Mouse (Mus musculus) frontal cortex, adult 2 months (tissue): Measurements from ENCODE around the gene Dpep3. TPM values are rescaled to one million over a fixed set of nuclear protein-coding genes. Genes with fewer than 3 reads are reported as not detected.
"Not testable (repeated sequence)": the region's sequence is repeated elsewhere in the genome, so short reads cannot be mapped to it uniquely, and the experiment has no call there.

Experiments
- DNase-seq, 2 experiments: peaks; one replicate each; pipeline ENCODE4 v3.0.0; 2022; ENCODE audit warnings: low spot score in 1 of 2; ENCODE audit errors: extremely low spot score in 1 of 2
- polyA plus RNA-seq: library from polyadenylated mRNA; depleted of rRNA; stranded (reverse); fragments of >200 nt; gene quantifications from 2 replicates; pipeline ENCODE4 v1.2.3, GENCODE M21; 2012; rRNA removed

Dpep3 gene
- polyA plus RNA-seq = not detected in 2 replicates

DNA sequence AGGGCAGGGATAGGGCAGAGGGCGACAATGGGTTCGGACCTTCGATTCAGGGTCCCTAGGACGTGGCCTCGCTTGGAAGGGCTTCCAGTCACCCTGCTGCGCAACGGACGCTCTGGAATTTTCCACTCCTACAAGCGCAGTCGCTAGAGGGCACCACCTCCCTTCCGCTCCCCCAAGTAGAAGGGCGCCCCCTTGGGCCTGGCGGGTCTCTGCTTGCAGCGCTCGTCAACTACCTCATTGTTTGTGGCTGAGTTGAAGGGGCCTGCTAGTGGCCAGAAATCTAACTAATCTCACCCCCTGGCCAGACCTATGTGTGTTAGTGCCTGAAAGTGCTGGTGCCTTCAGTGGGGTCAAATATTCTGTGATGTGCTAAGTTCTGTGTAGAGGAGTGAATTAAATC lies at the start of gene Dpep3:
TSS of gene Dpep3 (minus strand) at position 105 of the 400 bp plus-strand sequence.
- no peak for DNase-seq

DNA sequence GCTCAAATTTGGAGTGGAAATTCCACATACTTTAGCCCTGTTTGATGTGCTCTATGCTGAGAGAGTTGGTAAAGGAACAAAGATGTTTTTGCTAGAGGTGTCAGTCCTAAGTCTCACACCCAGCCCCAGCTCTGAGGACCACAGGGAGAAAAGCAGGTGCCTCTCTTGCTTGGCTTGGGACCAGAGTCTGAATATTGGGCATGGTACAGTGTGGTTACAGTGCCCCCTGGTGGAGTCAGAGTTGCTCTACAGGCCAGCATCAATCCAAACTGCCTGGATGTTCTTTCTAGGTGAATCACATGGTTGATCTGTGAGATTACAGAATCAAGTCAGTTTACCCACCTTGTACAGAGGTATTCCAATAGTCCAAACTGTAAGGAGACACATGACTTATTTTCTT lies 43.3 kb upstream of the Dpep3 start:
- DNase-seq = peak; percentile 23 to 93

DNA sequence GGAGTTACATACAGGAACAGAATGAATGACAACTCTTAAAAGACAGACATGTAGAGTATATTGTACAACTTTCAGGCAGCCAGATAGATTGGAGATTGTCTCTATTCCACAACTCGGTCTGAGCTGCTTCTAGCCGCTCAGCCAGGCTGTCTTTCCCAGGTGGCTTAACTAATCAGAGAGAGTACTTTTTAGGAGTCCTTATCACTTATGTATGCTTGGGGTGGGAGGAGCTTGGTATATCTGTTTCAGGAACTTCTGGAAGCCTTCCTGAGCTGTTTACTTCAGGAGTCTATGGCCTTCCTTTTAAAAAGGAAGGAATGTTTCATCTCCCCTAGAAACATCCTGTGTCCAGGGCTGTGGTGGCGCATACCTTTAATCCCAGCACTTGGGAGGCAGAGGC lies 38.8 kb upstream of the Dpep3 start:
- DNase-seq = no peak

DNA sequence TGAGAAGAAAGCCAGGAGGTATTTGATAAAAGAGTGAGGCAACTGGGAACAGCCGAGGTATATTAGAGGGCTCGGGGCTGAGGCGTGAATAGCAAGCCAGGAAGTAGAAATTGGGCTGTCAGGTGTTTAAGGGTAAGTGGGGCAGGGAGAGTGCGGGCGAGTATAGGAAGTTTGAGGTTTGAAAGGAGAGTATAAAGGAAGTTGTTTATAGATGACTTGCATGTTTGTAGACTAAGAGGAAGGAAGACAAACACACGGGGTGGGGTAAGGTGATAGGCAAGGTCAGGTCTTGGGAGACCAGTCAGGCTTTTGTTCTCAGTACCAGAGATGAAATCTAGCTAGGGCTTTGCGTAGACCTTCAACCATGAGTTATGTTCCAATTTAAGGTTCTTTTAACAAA lies 37.9 kb upstream of the Dpep3 start:
- DNase-seq = no peak

DNA sequence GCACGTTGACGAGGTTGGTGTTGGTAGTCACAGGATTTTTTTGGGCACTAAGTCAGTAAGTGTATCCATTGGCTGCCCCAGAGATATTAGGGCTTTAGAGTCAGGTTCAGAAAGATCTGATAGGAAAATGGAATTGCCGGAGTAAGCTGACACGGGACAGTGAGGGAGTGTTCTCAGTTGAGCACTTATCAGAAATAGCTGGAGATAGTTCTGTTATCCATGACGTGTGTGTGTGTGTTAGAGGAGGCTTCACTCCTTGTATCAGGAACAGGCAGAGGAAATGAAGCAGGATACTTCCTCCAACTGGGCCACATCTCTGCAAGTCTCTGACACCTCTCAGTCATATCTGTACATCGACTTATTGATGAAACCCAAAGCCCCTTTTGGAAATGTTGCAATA lies 37.1 kb upstream of the Dpep3 start:
- DNase-seq = no peak

DNA sequence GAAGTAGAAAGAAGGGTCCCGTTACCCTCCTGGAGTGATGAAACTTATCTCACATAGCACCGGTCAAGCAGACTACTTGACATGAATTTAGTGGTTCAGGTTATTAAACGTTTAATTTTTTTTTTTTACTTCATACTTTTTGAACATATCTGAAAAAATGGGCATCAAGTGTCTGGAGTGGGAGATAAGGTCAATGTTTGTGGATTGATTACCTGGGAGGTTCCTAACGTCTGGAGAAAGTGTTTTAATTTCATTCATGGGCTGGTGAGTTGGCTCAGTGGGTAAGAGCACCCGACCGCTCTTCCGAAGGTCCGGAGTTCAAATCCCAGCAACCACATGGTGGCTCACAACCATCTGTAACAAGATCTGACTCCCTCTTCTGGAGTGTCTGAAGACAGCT lies 33.0 kb upstream of the Dpep3 start:
- not testable (repeated sequence) for DNase-seq

DNA sequence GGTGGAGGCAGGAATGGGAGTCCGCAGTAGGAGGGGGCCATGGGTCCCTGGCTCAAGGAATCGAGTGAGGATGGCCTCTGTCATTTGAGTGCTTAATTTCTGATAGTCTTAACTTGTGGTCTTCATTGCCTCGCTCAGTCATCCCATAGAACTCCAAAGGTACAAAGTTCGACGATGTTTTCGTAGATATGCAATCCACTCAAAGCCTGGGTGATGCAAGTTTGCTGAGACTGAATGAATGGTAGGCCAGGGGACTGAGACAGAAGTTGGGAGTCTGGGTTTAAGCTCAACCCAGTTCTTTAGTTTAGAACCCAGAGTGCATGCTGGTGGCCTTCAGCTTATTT lies 32.4 kb upstream of the Dpep3 start, which contains the start of gene Ddx28:
TSS of gene Ddx28 (minus strand) at position 240 of the 344 bp plus-strand sequence.
- no peak for DNase-seq

DNA sequence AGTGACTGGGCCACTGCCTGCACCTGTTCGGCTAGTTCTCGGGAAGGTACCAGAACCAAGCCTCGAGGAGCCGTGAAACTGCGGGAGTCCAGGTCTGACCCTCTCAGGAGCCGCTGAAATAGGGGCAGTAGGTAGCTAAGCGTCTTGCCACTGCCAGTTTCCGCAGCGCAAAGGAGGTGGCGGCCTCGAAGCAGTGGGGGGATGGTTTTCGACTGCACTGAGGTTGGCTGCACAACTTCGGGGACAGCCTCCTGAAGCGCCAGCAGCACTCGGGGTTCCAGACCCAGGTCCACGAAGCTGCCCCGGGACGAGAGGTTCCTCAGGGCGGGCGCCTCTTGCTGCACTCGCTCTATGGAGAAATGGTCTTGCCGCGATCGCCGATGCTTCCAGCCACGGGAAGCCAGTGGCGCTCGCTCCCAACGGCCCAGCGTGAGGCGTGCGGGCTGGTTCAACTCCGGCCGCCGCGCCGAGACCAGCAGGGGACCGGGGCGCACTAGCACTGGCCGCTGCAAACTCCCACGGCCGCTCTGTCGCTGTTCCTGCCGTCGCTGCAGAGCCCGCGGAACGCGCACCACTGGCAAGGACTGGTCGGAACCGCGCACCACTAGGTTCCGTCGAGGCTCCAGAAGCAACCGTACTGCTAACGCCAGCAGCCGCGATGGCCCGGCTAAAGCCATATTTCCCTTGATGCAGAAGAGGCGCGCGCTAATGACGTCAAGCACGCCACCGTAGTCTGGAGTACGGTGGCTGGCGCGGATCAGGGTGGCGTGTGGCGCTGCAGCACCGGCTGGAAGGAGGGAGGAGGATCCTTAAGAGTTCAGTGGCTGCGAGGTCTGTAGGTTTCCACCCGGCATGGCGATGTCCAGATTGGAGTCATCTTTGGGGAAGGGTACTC lies 31.8 kb upstream of the Dpep3 start:
- DNase-seq = peak; percentile 86 to 96

DNA sequence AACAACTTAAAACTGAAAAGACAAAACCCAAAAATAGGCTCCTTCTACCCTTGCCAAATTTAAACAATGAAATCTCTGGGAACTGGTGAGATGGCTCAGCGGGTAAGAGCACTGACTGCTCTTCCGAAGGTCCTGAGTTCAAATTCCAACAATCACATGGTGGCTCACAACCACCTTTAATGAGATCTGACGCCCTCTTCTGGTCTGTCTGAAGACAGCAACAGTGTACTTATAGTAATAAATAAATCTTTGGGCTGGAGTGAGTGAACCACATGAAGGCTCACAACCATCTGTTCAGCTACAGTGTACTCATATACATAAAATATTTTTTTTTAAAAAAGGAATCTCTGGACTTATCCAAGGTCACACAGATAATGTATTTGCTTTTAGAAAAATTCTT lies 28.7 kb upstream of the Dpep3 start:
- DNase-seq = not testable (repeated sequence)

DNA sequence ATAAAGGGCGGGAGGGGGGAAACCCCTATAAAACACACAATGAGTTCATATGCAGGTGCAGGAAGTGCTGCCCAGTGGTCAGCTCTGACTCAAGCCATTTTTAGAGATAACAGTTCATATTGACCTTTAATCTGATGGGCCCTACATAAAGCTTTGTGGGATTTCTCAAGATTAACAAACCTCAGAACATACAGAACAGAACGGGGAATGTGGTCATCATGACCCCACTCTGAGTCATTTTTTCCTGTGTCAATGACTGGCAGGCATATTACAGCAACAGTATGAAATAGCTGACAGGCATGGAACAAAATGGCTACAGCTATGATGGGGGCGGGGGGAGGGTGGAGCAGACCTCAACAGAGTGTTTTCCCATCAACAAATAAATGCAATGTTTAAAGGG lies 27.9 kb upstream of the Dpep3 start:
- DNase-seq = no peak

DNA sequence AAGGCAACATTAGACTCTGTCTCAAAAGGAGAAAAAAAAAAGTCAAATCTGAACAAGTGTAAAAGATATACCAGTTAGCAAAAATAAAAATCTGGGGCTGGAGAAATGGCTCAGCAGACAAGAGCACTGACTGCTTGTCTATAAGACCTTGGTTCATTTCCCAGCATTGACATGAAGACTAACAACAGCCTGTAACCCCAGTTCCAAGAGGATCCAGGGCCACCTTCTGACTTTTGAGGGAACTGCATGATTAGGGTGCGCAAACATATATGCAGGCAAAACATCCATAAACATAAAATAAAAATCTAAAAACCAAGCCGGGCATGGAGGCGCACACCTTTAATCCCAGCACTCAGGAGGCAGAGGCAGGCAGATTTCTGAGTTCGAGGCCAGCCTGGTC lies 27.2 kb upstream of the Dpep3 start:
- DNase-seq = no peak

DNA sequence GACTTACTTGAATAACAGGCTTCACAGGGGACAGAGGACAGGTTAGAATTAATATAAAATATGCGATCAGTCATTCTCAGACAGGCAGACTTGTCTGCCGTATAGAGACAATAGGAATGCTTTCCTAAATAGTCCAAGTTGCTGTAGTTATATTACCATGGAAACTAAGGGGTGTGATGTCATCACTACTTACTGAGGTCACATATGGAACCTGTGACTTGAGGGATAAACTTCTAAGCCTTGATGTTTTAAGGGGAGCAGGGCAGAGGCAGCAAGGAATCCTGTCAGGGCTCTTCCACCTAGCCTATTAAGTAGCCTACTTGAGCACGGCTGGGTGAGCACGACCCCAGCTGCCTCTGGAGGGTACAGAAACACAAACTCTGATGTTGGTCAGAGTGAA lies 26.6 kb upstream of the Dpep3 start, which contains the start of gene Dpep2nb:
TSS of gene Dpep2nb (minus strand) at position 101 of the 400 bp plus-strand sequence.
- no peak for DNase-seq

DNA sequence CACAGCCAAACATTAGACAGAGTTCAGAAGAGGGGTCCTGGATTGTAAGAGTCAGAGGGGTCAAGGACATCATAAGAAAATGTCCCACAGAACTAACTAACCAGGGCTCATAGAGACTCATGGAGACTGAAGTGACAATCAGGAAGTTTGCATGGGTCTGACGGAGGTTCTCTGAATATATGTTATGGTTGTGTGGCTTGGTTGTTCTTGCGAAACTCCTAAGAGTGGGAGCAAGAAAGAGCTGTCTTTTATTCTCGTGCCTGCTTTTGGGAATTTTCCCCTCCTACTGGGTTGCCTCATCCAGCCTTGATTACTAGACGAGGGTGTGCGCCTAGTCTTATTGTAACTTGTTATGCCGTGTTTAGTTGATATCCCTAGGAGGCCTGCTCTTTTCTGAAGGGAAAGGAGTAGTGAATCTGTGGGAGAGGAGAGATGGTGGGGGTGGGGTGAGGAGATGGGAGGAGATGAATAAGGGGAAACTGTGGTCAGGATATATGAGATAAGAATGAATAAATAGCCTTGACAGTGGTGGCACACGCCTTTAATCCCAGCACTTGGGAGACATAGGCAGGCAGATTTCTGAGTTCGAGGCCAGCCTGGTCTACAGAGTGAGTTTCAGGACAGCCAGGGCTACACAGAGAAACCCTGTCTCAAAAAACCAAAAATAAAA lies 25.4 kb upstream of the Dpep3 start:
- DNase-seq = no peak

DNA sequence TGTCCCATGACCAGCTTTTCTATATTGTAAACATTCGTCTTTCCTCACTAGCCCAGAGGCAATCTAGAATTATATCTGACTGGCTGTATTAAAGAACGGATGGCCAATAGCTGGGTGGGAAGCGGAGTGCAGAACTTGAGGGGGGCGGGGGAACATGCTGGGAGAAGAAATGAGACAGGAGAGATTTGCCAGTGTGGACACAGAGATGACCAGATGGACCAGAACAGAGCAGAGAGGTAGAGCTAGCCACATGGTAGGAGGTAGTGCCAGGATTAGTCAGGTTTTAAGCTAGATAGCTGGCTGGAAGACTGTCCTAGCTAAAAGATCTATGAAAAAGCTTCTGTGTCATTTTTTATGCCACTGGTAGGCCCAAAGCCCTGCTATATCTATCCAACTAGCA lies 22.7 kb upstream of the Dpep3 start:
- DNase-seq = no peak

DNA sequence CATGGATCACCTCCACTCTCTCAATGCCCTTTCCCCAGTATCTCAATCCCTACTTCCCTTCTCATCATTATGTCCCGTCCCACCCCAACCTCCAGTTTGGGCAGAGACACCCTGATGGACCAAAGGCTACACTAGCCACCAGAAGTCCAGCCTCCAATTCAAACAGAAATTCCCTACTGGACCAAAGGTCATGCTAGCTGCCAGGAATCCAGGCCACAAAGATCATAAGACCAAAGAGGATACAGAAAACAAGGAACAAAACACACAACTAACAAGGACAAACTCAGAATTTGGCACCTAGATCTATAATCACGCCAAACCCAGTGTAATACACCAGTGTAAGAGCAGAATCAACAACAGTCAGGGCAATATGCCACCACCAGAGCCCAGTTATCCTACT lies 19.7 kb upstream of the Dpep3 start:
- DNase-seq = no peak

DNA sequence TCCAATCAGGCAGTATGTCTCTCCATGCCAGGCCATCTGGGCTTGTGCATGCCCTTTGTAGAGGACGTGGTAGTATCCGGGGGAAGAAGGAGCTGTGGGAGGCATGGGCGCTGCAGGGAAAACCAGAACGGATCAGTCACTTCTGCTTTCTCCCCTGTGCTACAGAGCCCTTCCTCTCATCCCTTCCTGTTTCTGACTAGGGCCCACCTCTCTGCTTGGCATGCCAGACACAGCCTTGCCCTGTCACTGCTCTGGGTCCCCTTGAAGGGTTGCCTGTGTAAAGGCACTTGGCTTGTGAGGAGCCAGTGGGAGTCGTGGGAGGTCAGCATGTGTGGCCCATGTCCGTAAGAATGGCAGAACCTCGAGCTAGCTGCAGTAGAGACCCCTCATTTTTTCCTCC lies 17.1 kb upstream of the Dpep3 start:
- DNase-seq = no peak

DNA sequence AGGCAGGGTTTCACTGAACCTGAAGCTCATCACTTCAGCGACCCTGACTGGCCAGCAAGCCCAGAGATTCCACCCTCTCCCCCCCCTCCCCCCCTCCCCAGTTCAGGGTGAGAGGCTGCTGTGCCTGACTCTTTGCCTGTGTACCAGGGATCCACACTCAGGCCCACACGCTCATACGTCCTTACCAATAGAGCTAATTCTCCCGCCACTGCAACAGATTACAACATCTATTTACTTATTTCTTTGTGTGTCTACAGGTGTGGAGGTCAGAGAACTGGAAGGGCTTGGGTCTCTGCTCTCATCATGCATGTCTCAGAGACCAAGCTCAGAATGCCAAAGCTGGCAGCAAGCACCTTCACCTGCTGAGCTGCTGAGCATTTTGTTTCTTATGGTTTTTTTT lies 14.0 kb upstream of the Dpep3 start:
- no peak for DNase-seq

DNA sequence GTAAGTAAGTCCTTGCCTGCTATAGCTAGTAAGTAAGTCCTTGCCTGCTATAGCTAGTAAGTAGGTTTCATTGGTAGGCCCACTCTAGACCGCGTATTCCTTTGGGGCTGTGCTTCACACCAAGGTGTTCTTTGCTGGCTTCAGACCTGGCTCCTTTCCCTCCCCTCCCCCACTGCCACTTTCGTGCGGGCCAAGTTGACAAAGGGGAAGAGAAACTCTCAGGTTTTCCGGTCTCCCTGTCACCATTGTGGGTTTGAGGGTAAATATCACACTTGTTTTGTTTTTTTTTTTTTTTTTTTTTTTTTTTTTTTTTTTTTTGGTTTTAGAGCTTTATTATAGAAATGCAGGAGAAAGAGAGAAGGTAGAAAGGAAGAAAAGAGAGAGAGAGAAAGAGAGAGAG lies 13.3 kb upstream of the Dpep3 start:
- no peak for DNase-seq

DNA sequence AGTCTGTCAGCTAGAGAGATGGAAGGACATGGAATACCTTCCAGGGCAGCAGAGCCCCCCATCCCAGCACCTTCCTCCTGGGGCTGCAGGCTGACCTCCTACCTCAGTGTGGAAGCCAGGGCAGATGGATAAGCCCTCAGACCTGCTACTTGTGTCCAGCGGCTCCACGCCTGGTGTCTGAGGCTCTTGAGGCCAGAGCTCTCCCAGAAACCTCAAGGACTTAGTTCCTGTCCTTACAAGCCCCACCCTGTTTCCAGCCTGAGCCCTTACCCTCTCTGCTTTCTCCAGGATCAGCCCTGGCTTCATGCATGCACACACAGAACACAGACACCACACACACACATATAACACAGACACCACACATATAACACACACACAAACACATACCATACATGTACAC lies 12.3 kb upstream of the Dpep3 start:
- DNase-seq = no peak

DNA sequence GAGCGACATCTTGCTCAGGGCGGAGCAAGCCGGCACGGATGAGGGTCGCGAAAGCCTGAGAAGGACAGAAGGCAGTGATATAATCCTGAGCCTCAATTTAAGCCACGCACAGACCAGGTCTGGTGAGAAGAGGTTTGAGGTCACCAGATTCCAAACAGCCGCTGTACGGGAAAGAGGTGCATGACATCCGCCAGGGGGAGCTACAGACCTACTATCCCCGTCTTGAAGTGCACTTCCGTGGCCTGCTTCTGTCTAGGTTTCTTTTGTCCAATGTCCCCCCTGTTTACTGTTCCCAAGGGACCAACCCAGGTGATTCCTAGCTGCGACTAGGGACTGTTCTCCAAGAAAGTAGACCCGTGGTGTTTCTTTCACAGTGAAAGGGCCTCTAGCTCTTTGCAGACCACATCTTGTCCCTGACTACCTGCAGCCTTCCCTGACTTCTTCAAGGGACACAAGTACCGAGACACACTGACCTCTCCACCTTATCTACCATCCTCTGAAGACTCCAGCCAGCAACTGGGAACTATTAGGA lies 11.7 kb upstream of the Dpep3 start, which contains the start of gene Dus2:
TSS of gene Dus2 (plus strand) at position 482 of the 532 bp plus-strand sequence.
- DNase-seq = peak; percentile 30 to 83

DNA sequence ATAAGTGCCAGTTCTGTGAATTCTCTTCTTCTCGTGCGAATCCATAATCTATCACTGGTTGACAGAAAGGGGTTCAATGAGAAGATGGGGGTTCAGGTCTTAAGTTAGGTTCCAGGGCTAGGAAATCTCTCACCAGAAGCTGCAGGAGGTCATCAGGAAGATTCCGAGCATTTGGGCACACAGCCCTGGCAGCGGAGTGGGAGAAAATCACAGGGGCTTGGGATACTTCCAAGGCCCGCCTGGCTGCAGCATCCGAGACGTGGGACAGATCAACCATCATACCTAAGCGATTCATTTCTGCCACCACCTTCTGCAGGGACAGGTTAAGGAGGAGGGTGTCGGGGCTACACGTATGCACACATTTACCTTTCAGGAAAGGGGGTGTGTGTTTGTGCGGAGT lies 9.3 kb upstream of the Dpep3 start:
- no peak for DNase-seq

DNA sequence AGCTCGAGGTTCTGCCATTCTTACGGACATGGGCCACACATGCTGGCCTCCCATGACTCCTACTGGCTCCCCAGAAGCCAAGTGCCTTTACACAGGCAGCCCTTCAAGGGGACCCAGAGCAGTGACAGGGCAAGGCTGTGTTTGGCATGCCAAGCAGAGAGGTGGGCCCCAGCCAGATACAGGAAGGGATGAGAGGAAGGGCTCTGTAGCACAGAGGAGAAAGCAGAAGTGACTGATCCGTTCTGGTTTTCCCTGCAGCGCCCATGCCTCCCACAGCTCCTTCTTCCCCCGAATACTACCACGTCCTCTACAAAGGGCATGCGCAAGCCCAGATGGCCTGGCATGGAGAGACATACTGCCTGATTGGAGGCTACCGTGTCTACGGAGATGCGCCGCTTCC lies 4.2 kb upstream of the Dpep3 start:
- DNase-seq = not testable (repeated sequence)
